Mouse (Mus musculus) monocyte, adult 5-6 weeks (primary cell): ENCODE results near the gene Eef1g. TPM values are rescaled to one million over a fixed set of nuclear protein-coding genes. Genes with fewer than 3 reads are reported as not detected.
"Not testable (repeated sequence)": the region's sequence is repeated elsewhere in the genome, so short reads cannot be mapped to it uniquely, and the experiment has no call there.

Source experiments
- ATAC-seq: fragments of 153-309, 156-312 bp; replicated peaks from 2 replicates; pipeline ENCODE4 v1.8.0; 2017; ENCODE audit warnings: mild to moderate bottlenecking; ENCODE audit not compliant: low TSS enrichment, insufficient number of reproducible peaks, severe bottlenecking, poor library complexity, low FRiP score
- total RNA-seq: library from RNA; stranded (forward); fragments of 200-1000, 200-491, 200-594 nt; gene quantifications from 3 replicates; pipeline ENCODE4 v1.2.3, GENCODE M21; 2017

Eef1g gene
- total RNA-seq, 1 experiment from 2014 or later = 313 TPM

DNA sequence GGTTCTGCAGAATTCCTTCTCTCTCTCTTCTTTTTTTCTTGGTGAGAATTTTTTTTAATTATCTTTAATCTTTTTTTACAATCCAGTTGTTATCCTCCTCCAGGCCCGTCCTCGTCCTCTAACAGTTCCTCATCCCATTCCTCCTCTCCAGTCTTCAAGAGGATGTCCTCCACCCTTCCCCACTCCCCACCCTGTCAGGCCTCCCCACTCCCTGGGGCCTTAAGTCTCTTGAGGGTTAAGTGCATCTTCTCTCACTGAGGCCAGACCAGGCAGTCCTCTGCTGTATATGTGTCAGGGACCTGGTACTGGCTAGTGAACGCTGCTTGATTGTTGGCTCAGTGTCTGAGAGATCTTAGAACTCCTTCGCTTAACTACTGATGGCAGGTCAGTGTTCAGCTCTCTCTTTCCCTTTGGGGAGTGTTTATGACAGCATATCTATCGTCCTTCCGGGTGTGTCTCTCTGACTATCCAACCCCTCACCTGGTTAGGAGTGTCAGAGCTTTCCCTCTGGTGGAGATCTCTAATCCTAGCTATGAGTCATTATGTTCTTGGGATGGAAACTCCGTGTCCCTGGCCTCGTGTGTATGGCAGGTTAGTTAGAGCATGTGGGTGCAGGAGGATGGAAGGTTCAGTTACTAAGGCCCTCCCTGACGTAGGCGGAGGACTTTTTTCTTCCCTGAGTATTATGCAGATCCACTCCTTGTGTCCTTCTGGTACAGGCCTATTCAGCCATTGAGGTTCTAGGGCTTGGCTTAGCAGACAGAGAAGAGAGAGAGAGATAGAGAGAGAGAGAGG, 28.2 kb downstream of the Eef1g start:
- ATAC-seq = no peak

DNA sequence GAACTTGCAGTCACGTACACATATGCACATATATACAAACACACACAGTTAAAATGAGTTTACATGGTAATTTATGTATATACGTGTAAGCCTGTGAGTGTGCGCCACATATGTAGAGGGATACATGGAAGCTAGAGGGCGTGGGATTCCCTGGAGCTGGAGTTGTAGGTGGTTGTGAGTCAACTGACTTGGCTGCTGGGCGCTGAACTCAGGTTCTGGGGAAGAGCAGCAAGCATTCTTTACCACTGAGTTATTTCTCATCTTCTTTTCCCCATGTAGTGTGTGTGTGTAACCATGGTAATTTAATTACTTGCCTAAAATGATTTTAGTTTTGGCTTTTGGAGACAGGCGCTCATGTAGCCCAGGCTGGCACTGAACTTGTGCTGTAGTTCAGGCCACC, 29.8 kb downstream of the Eef1g start:
- no peak for ATAC-seq

DNA sequence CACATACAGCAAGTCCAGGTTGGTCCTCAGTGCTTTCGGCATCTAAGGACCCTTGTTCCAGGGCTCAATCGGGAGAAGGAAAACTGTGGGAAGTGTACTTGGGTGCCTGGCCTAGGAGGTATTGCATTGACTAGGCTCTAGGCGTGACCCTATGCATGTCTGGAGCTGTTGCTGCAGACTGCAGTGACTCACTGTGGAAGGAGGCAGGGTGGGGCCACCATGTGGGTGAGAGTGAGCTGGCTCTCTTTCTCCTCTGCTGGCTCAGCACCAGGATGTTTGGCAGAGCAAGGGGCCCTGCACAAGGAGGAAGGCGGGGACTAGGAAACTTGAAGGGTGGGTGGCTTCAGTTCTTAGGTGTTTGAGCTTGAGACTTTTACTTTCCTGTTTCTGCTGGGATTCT, 30.7 kb downstream of the Eef1g start:
- ATAC-seq = peak; percentile 89

DNA sequence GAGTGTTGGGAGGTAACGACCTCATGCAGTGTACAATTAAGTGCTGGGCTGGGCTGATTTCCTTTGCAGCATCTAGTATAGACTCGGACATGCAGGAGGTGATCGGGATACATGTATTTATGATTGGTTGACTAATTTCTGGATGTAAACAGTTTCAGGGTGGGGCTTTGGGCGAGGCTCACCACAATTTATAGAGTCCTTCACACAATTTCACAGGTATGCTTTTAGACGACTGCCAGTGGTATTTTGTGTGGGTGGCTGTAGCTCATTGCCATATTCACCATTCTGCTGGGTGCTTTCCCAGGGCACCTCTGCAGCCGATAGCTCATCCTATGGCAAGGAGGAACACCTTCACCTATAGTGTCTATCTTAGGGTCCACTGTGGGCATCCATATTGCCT, 31.7 kb downstream of the Eef1g start:
- ATAC-seq = no peak

DNA sequence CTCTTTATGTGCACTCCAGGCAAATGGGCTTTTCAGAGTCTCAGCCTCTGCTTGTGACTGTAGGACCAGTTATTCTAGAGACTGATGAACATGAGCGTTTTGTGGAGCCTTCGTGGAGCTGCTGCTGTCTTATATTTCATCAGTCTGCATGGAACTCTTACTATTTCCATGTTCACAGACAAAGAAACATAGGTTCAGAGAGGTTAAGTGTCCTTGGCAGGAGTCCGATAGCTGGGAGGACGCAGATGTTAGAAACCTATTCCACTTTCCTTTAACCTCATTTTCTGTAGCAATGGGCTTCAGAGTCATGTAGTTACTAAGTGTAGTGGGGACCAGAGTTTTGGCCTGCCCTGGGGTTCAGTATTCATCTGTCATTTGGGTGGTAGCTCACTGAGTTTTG, 32.4 kb downstream of the Eef1g start:
- ATAC-seq = no peak

DNA sequence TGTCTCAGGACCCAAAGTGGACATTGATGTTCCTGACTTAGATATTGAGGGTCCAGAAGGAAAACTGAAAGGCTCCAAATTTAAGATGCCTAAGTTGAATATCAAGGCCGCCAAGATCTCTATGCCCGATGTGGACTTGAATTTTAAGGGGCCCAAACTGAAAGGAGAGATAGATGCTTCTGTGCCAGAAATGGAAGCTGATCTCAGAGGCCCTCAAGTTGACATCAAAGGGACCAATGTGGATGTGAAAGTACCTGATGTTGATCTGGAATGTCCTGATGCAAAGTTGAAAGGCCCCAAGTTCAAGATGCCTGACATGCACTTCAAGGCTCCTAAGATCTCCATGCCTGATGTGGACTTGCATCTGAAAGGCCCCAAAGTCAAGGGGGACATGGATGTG, 40.1 kb downstream of the Eef1g start:
- not testable (repeated sequence) for ATAC-seq

DNA sequence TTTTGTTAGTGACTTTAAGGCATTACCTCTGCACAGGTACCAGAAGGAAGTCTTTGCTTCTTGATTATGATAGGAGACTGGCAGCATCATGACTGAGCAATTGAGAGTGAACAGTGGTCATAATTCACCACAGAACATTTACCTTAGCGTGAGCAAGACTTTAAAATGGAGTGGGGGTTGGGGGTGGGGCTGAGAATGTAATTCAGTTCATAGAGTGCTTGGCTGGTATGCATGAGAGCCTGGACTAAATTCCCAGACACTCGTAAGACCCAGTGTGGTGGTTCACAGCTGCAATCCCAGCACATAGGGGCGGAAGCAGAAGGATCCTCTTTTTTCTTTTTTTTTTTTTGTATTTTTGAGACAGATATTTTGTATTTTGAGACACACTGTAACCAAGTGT, 52.5 kb downstream of the Eef1g start:
- ATAC-seq = no peak

DNA sequence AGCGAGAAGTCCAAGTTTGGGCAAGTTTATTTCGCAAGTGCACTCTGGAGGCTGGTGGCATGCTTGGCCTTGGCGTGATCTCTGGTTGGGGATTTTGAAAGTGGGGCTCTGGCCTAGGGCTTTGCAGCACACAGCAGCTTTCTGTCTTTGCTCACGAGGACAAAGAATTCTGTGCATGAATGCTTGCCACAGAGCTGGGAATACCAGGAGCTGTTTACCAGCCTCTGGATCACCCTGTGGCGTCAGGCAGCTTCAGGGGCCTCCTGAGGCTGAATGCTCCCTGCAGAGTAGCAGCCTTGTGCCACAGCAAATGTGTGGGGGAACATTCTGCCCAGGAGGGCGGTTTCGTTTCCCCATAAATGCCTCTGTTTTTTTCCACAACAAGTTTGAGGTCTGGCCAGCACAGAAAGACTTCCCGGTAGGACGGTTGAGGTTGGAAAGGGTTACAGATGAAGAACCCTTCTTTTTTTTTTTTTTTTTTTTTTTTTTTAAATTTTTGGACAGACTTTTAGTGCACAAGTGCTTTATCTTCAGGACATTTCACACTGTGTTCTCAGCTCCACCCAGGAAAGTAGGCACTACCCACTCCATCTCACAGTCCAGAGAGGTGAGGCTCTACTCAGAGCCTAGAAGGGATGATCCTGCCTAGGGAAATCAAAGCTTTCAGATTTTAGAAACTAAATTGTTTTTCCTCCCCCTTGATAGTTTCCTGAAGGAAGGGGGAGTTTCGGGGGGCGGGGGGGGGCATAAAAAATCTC, 56.4 kb downstream of the Eef1g start:
- peak; percentile 83 for ATAC-seq

DNA sequence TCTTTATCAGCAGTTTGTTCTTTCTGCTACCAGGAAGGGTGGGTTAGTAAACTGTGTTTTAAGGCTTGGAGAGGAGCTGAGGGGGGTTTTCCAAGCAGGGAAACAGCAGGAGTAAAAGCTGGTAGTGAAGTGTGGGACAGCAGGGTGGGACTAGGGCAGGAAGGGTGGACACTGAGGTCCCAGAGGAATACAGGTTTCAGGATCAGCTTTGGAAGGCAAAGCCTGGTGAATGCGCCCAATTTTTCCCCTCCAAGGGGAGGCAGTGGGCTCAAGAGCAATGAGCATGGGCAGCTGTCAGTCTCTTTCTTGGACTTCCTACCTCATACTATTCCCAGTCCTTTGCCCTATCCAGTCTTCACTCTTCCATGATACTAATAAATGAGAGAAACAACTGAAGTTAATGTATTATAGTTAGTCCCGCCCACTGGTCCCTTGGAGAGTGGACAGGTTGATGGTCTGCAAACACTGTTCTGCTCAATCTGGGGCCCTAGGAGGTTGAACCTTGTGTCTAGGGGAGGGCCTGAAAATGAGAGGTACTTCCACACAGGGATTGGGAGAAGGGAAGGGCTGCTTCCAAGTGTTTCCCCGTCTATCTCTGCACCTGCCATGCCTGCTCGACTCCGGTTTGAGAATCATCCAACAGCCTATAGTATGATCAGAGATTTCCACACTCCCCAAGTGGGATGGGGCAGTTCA, 58.9 kb downstream of the Eef1g start:
- no peak for ATAC-seq

DNA sequence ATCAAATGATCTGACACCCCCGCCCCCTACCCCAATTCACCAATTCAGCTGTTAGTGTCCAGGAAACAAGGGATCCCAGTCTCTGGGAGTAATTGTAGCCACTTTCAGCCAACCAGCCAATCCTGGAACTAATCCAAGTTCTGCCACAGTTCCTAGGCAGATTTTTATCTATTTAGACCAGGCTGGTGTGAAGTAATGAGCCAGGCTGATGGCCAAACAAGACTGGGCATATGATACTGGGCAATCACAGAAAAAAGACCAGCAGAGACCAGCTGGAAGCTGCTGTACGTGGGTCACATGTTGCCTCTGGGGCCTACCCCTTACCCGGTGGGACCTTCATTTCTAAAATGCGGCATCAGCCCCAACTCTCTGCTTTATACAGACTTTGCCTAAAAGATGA, 59.8 kb downstream of the Eef1g start:
- ATAC-seq = no peak

DNA sequence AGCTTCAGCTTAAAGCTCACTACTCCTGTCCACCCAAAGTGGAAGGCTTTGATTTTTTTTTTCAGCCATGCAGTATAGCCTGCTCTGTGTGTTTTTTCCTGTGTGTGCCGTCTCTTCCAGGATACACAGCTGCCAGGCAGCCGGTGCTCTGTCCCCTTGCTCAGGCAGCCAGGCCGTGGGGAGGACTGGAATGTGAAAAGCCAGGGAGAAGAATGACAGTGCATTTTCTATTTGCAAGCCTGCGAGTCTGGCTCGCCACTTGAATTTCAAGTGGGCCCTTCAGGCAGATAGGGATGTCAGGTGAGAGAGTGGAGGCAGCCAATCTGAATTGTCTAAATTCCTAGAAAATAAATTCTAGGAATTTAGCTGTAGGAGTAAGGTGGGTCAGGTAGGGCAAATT, 61.0 kb downstream of the Eef1g start:
- ATAC-seq = no peak

Other genes with a start within 250 kb of the Eef1g start
- 61.4 to 198 TPM (median 77.3 TPM) in 3 replicates for gene Slc3a2, start 243.7 kb upstream of the Eef1g start, total RNA-seq
- gene Wdr74, start 231.2 kb upstream of the Eef1g start, total RNA-seq = 32.5 to 68.4 TPM (median 56.6 TPM) in 3 replicates
- 1.9 to 2.8 TPM in 2 of 3 replicates, not detected in the other for gene 1700092M07Rik, start 226.3 kb upstream of the Eef1g start, total RNA-seq
- 105 to 173 TPM (median 138 TPM) in 3 replicates for gene Stx5a, start 225.6 kb upstream of the Eef1g start, total RNA-seq
- gene Nxf1, start 210.0 kb upstream of the Eef1g start, total RNA-seq = 85.6 to 138 TPM (median 127 TPM) in 3 replicates
- 10.2 to 19.0 TPM (median 12.6 TPM) in 3 replicates for gene Tmem223, start 196.0 kb upstream of the Eef1g start, total RNA-seq
- 86.6 to 115 TPM (median 101 TPM) in 3 replicates for gene Tmem179b, start 192.6 kb upstream of the Eef1g start, total RNA-seq
- gene Taf6l, start 180.6 kb upstream of the Eef1g start, total RNA-seq = 2.0 to 11.4 TPM (median 4.5 TPM) in 3 replicates
- gene Polr2g, start 168.5 kb upstream of the Eef1g start, total RNA-seq = 31.6 to 48.4 TPM (median 47.3 TPM) in 3 replicates
- 0.85 to 1.2 TPM (median 1.1 TPM) in 3 replicates for gene Zbtb3, start 164.5 kb upstream of the Eef1g start, total RNA-seq
- 40.1 to 52.8 TPM (median 48.3 TPM) in 3 replicates for gene Ttc9c, start 147.7 kb upstream of the Eef1g start, total RNA-seq
- 84.4 to 149 TPM (median 101 TPM) in 3 replicates for gene Hnrnpul2, start 147.0 kb upstream of the Eef1g start, total RNA-seq
- 40.4 to 54.5 TPM (median 44.1 TPM) in 3 replicates for gene AC129217.1, start 137.3 kb upstream of the Eef1g start, total RNA-seq
- 25.1 to 34.8 TPM (median 30.9 TPM) in 3 replicates for gene Bscl2, start 129.6 kb upstream of the Eef1g start, total RNA-seq
- gene Gng3, start 127.8 kb upstream of the Eef1g start, total RNA-seq = 0.39 to 0.64 TPM in 2 of 3 replicates, not detected in the other
- 0.10 to 0.78 TPM (median 0.32 TPM) in 3 replicates for gene Lrrn4cl, start 116.3 kb upstream of the Eef1g start, total RNA-seq
- 200 to 274 TPM (median 220 TPM) in 3 replicates for gene Ubxn1, start 95.5 kb upstream of the Eef1g start, total RNA-seq
- gene Uqcc3, start 86.1 kb upstream of the Eef1g start, total RNA-seq = 45.0 to 55.1 TPM (median 54.5 TPM) in 3 replicates
- 18.1 to 52.5 TPM (median 21.3 TPM) in 3 replicates for gene Lbhd1, start 83.3 kb upstream of the Eef1g start, total RNA-seq
- not detected in 3 replicates for gene Gm49403, start 83.1 kb upstream of the Eef1g start, total RNA-seq
- gene 1810009A15Rik, start 78.2 kb upstream of the Eef1g start, total RNA-seq = 62.5 to 90.9 TPM (median 65.3 TPM) in 3 replicates
- not detected in 3 replicates for gene Gm49416, start 78.1 kb upstream of the Eef1g start, total RNA-seq
- gene Ints5, start 74.0 kb upstream of the Eef1g start, total RNA-seq = 5.8 to 9.1 TPM (median 7.4 TPM) in 3 replicates
- gene Ganab, start 69.0 kb upstream of the Eef1g start, total RNA-seq = 57.5 to 87.0 TPM (median 59.6 TPM) in 3 replicates
- gene B3gat3, start 46.7 kb upstream of the Eef1g start, total RNA-seq = 34.2 to 75.8 TPM (median 50.2 TPM) in 3 replicates
- gene Rom1, start 37.7 kb upstream of the Eef1g start, total RNA-seq = 2.1 to 7.6 TPM (median 3.6 TPM) in 3 replicates
- gene Eml3, start 37.5 kb upstream of the Eef1g start, total RNA-seq = 39.3 to 101 TPM (median 62.5 TPM) in 3 replicates
- gene Mta2, start 25.2 kb upstream of the Eef1g start, total RNA-seq = 129 to 201 TPM (median 158 TPM) in 3 replicates
- 14.8 to 16.9 TPM (median 16.7 TPM) in 3 replicates for gene Tut1, start 13.2 kb upstream of the Eef1g start, total RNA-seq
- gene Ahnak, start 22.2 kb downstream of the Eef1g start, total RNA-seq = 408 to 1,020 TPM (median 414 TPM) in 3 replicates
- gene Scgb1a1, start 120.9 kb downstream of the Eef1g start, total RNA-seq = not detected in 3 replicates
- gene Asrgl1, start 168.6 kb downstream of the Eef1g start, total RNA-seq = 6.1 to 14.4 TPM (median 7.8 TPM) in 3 replicates